Mouse (Mus musculus) E14TG2a.4 (cell line): ENCODE measurements around the gene Hist1h3i.
"Not testable (repeated sequence)": the region's sequence is repeated elsewhere in the genome, so short reads cannot be mapped to it uniquely, and the experiment has no call there.

Experiments
- H3K27me3 ChIP-seq: 2 replicates; pipeline ENCODE4 v1.6.1; 2014; ENCODE audit warnings: low read length, control low read depth; ENCODE audit not compliant: insufficient read depth
- H3K36me3 ChIP-seq: 2 replicates; pipeline ENCODE4 v1.6.1; 2014; ENCODE audit warnings: low read length, control low read depth; ENCODE audit not compliant: insufficient read depth
- H3K4me1 ChIP-seq: replicated peaks from 2 replicates; pipeline ENCODE4 v1.6.1; 2014; ENCODE audit warnings: low read depth, low read length, control low read depth
- H3K4me3 ChIP-seq: replicated peaks from 2 replicates; pipeline ENCODE4 v1.5.1; 2014; ENCODE audit warnings: mild to moderate bottlenecking, low read length
- H3K9me3 ChIP-seq: 2 replicates; pipeline ENCODE4 v1.6.1; 2014; ENCODE audit warnings: low read length, control low read depth
- CTCF ChIP-seq: conservative IDR thresholded peaks from 2 replicates; pipeline ENCODE4 v1.5.1; 2014; ENCODE audit warnings: low read length
- NANOG ChIP-seq: IDR thresholded peaks from 2 replicates; pipeline ENCODE4 v1.6.1; 2014; ENCODE audit warnings: borderline replicate concordance, low read length, mixed read lengths
- POU5F1 ChIP-seq: IDR thresholded peaks from 2 replicates; pipeline ENCODE4 v1.6.1; 2014; ENCODE audit warnings: low read length, borderline replicate concordance

The Hist1h3i gene

DNA sequence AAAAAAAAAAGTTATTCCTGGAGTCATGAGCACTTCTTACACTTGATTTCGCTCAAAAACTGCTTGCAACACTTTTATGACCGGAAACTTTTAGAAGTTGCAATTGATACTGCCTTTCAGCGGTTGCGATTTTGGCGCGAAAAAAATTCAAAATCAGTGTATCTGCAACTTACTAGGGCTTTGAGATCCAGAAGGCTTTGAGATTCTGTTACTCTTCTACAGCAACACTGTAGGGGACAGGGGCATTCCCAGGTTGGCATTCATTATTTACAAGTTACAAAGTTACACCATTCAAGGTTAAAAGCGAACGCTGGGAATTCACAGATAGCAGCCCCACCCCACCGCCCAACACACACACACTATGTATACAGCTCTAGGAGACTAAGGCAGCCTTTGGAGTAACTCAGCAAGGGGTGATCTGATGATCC is 578 bp upstream of the Hist1h3i start:
- Histone ChIP-seq H3K36me3 (no peaks in the 10 kb centered on the region), H3K4me3 (peak overlapping the region; percentile 73), H3K9me3 (no peaks in the 10 kb centered on the region), H3K4me1 (peaks cover 58% of the 10 kb centered on the region), H3K27me3 (no peaks in the 10 kb centered on the region)
- TF ChIP-seq NANOG = peak; percentile 42; the same call in 1 of the 2 replicates
- TF ChIP-seq POU5F1 = no peak

DNA sequence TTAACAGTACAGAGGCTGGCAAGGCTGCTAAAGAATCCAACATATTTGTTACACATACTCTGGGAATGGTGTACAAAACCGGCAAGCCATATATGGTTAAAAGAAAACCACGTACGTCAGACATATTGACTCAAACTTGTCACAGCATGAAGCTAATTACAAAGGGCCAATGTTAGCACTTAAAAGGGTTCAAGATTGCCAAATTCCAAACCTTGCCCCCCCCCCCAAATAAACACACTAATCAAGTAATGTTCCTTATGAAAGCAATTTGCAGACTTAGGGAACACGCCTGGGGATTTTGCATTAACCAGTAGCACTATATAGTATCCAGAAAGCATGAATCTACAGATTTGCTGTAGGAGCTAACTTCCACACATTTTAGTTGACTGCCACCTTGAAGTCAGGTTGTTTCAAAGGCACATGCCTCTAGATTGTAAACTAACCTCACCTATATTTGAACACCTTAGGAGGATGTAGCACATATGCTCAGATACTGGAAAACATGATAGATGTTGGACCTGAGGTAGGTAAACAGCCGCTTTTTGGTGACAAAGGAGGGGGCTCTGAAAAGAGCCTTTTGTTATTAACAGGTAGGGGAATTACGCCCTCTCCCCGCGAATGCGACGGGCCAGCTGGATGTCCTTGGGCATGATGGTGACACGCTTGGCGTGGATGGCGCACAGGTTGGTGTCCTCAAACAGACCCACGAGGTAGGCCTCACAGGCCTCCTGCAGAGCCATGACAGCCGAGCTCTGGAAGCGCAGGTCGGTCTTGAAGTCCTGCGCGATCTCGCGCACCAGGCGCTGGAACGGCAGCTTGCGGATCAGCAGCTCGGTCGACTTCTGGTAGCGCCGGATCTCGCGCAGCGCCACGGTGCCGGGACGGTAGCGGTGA is 562 bp downstream of the Hist1h3i start:
- peak overlapping the region; percentile 73 for H3K4me3 ChIP-seq
- peaks cover 58% of the 10 kb centered on the region for H3K4me1 ChIP-seq
- H3K9me3 ChIP-seq, H3K36me3 ChIP-seq, H3K27me3 ChIP-seq: not testable (repeated sequence)

DNA sequence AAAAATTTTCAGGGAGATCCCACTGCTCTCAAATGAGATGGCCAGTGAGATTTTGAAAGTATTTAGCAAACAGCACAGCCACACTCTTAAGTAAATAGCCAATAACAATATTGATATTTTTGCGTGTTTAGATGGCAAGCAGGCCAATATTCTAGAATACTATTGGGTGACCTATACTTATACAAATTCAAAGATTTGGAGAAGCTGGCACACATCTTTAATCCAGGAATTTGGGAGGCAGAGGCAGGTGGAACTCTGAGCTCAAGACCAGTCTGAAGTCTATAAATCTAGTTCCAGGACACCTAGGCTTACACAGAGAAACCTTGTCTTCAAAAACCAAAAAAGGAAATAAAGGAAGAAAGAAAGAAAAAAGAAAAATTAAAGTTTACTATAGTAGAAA is 1.5 kb downstream of the Hist1h3i start:
- TF ChIP-seq CTCF = no peak
- TF ChIP-seq NANOG = no peak
- TF ChIP-seq POU5F1 = no peak
- Histone ChIP-seq H3K4me1 (peaks cover 62% of the 10 kb centered on the region), H3K27me3 (no peaks in the 10 kb centered on the region)

DNA sequence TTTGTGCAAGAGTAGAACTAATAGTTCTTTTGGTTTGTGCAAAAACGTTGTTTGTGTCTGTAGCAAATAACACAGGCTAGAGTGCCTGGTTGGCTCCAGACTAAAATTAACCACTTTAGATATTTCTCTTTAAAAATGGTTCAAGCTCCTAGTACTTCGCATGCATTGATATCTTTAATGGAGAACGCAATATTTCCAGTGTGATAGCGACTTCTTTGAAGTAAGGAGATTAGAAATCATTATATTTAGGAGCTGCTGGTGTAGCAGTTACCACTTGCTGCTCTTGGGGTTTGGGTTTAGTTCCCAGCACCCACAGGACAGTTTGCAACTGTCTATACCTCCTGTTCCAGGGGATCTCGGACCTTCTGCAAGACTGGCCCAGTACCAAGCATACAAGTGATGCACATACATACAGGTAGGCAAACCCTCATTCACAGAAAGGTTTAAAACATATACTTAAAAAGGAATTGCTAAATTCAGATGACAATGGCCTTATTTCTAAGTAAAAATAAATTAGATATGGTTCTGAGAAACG is 2.1 kb downstream of the Hist1h3i start:
- Histone ChIP-seq H3K4me3 (peak overlapping the region; percentile 86), H3K27me3 (no peaks in the 10 kb centered on the region), H3K36me3 (no peaks in the 10 kb centered on the region), H3K9me3 (no peaks in the 10 kb centered on the region), H3K4me1 (peaks cover 65% of the 10 kb centered on the region)
- no peak for TF ChIP-seq POU5F1
- no peak for TF ChIP-seq NANOG
- TF ChIP-seq CTCF = no peak

More for the DNA sequence above, 1.5 kb downstream of the Hist1h3i start:
- no peaks in the 10 kb centered on the region for H3K36me3 ChIP-seq
- no peaks in the 10 kb centered on the region for H3K9me3 ChIP-seq
- no peak overlapping the region for H3K4me3 ChIP-seq

DNA sequence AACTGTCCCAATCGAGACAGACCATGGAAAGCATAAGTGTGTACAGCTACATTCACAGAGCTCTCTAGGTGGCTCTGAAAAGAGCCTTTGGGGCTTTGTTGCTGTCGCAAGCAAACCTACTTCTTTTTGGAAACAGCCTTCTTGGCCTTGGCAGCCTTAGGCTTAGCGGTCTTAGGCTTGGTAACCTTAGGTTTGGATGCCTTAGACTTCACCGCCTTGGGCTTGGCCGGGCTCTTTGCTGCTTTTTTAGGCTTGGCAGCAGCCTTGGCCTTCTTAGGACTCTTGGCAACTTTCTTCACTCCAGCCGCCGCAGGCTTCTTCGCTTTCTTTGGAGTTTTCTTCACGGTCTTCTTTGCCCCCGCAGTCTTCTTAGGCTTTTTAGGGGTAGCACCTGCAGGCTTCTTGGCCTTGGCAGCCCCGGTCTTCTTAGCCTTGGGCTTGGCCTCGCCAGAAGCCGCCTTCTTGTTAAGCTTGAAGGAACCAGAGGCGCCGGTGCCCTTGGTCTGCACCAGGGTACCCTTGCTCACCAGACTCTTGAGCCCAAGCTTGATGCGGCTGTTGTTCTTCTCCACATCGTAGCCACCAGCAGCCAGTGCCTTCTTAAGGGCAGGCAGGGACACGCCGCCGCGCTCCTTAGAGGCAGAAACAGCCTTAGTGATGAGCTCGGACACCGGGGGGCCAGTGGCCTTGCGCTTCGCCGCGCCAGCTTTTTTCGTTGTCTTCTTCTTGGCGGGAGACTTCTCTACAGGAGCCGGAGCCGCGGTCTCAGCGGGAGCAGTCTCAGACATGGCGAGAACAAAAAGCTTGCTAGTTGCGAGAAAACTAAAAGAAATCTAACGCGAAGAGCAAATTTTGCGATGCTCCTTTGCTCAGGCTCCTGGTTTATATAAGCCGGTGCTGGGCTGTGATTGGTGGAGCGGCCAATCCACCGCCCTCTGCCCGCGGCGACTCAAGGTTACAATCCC is 3.1 kb downstream of the Hist1h3i start, which contains the start of gene Hist1h1b:
Hist1h1b (minus strand) TSS at position 859 of the 965 bp plus-strand sequence.
- Histone ChIP-seq H3K27me3 (no peaks in the 10 kb centered on the region), H3K36me3 (no peaks in the 10 kb centered on the region), H3K4me3 (peak within 1 kb of the TSS; percentile 86), H3K9me3 (no peaks in the 10 kb centered on the region), H3K4me1 (peaks cover 55% of the 10 kb centered on the region)
- TF ChIP-seq POU5F1 (no peak), NANOG (no peak), CTCF (no peak)

DNA sequence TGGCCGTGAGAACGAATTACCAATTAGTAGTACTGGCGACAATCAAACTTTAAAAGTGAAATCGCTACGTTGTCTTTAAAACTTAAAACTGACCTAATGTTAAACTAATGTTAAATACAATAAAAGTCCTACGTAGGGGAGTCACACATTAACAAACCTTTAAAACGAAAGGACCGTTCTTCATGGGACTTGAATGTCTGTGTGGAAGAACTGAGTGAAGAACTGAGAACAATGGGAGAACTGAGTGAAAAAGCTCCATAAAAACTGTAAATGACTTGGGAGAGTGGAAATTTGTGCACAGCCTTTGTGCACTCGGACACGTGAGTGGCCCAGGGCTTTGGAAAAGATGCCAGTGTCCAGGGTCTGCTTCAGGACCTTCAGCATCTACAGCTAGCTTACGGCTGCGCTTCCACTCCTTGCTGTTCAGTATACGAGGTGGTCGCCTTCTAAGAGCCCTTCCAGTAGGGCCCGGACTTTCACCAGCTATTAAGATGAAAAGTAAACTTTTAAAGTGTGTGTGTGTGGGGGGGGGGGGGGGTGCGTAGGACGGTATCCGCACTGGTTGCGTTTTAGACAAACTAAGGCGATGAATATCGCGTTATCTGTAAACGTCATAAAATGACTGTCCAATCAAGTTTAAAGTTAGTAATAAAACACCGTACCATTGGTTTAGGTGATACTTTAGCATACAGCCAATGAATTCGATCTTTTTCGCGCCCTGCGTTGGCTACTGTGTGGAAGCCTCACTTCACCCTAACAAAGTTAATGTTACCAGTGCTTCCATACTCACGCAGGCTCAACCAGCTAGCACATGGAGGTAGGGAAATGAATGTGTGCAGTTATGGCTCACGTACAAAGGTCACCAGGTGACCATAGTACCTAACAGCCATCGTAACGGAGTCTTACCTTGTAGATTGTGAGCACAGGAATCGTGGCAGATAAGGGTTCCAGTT is 4.1 kb downstream of the Hist1h3i start:
- TF ChIP-seq POU5F1 (no peak), CTCF (no peak), NANOG (no peak)
- peaks cover 50% of the 10 kb centered on the region for H3K4me1 ChIP-seq
- H3K4me3 ChIP-seq = peak overlapping the region; percentile 86
- no peaks in the 10 kb centered on the region for H3K27me3 ChIP-seq
- no peaks in the 10 kb centered on the region for H3K36me3 ChIP-seq
- H3K9me3 ChIP-seq = no peaks in the 10 kb centered on the region

DNA sequence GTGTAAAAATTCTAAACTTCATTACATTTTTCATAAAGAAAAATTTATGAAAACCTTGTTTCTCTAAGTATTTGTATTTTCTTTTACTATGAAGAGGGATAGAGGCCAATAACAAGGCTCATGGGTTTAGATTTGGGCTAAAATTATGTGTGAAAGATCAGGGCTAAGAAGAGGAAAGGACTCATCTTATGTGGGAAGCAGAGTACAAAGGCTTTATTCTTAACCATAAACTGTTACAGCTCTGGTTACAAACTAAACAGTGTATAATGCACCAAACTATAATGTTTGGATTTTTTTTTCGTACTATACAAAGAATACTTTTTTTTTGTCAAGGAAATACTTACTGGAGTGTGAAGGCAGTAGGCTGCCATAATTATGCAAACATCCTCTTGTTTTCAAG is 27.5 kb downstream of the Hist1h3i start:
- no peaks in the 10 kb centered on the region for H3K36me3 ChIP-seq
- peaks cover 37% of the 10 kb centered on the region for H3K4me1 ChIP-seq
- no peak for TF ChIP-seq NANOG
- no peak for TF ChIP-seq POU5F1
- no peak for TF ChIP-seq CTCF
- no peaks in the 10 kb centered on the region for H3K27me3 ChIP-seq
- H3K9me3 ChIP-seq = no peaks in the 10 kb centered on the region
- no peak overlapping the region for H3K4me3 ChIP-seq

DNA sequence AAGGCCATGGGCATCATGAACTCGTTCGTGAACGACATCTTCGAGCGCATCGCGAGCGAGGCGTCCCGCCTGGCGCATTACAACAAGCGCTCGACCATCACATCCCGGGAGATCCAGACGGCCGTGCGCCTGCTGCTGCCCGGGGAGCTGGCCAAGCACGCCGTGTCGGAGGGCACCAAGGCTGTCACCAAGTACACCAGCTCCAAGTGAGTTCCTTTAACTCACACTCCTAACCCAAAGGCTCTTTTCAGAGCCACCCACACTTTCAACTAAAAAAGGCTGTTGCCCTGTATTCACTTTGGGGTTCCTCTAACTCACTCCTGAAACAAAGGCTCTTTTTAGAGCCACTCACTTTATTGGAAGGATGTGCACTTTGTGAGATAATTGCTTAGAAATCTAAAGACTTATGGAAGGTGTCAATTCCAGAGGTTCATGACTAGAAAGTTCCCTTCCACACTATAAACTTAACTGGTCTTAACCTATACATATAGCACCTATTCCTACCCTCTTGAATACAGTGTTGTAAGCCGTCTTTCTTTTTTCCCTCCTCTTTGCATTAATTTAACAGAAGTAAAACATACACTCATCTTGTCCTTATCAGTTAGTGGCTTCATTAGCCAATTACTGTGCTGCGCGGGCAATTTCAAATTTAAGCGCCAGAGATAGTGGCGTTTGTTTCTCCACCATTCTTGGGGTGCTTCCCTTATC is 28.7 kb downstream of the Hist1h3i start:
- not testable (repeated sequence) for H3K36me3 ChIP-seq, H3K27me3 ChIP-seq, H3K9me3 ChIP-seq
- H3K4me1 ChIP-seq = peaks cover 25% of the 10 kb centered on the region
- peak overlapping the region; percentile 63 for H3K4me3 ChIP-seq

DNA sequence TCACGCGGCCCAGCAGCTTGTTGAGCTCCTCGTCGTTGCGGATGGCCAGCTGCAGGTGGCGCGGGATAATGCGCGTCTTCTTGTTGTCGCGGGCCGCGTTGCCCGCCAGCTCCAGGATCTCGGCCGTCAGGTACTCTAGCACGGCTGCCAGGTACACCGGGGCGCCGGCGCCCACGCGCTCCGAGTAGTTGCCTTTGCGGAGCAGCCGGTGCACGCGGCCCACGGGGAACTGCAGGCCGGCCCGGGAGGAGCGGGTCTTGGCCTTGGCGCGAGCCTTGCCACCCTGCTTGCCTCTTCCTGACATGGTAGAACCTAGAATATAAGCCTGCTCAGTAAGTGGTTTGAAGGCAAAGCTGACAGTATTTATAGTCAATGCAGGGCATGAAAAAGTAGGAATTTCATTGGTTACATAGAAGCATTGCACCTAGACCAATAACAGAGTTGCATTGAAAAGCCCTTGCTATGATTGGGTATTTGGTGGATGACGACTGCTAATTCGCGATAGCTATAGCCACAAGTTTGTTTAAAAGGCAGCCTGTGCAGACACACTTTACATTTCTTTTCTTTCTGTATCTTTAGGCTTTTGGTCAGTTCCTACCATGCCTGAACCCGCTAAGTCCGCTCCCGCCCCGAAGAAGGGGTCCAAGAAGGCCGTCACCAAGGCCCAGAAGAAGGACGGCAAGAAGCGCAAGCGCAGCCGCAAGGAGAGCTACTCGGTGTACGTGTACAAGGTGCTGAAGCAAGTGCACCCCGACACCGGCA is 29.5 kb downstream of the Hist1h3i start, which contains the start of the genes Hist1h2ak and Hist1h2bn:
Hist1h2ak (minus strand) TSS at position 304 of the 762 bp plus-strand sequence.
Hist1h2bn (plus strand) TSS at position 600 of the 762 bp plus-strand sequence.
- H3K4me1 ChIP-seq = peaks cover 29% of the 10 kb centered on the region
- H3K27me3 ChIP-seq, H3K9me3 ChIP-seq, H3K36me3 ChIP-seq: not testable (repeated sequence)
- H3K4me3 ChIP-seq = peak within 1 kb of the TSS; percentile 69
